Mouse (Mus musculus) MEL (cell line): ENCODE measurements around the gene Dnmt3l. TPM values are rescaled to one million over a fixed set of nuclear protein-coding genes. Genes with fewer than 3 reads are reported as not detected.

ENCODE experiments used
- DNase-seq: peaks from one replicate; pipeline ENCODE4 v3.0.0; 2011; ENCODE audit warnings: low read depth, low spot score
- H3K27ac ChIP-seq: 2 replicates; pipeline ENCODE4 v1.5.1; 2012; ENCODE audit warnings: low read depth, mild to moderate bottlenecking, control low read depth, low read length, moderate library complexity; ENCODE audit not compliant: control insufficient read depth
- H3K27me3 ChIP-seq, 2 experiments: fragments of 150-350 bp in 1 of 2; sonication (generic) in 1 of 2; 2 replicates each; pipeline ENCODE4 v1.6.1; 2012; ENCODE audit warnings: low read length in 2 of 2, mild to moderate bottlenecking in 2 of 2, improper control_type of control experiment in 1 of 2, moderate library complexity in 1 of 2; ENCODE audit not compliant: insufficient read depth in 2 of 2, control insufficient read depth in 1 of 2
- H3K36me3 ChIP-seq, 2 experiments: 2 replicates each; pipeline ENCODE4 v1.6.1; 2012 to 2014; ENCODE audit warnings: low read length in 2 of 2, improper control_type of control experiment in 1 of 2, inconsistent platforms in 1 of 2, mild to moderate bottlenecking in 1 of 2; ENCODE audit not compliant: insufficient read depth in 2 of 2, control insufficient read depth in 1 of 2
- H3K4me1 ChIP-seq, 2 experiments: fragments of 150-350 bp in 1 of 2; sonication (generic) in 1 of 2; 2 replicates each; pipeline ENCODE4 v1.6.1; 2012; ENCODE audit warnings: low read length in 2 of 2, improper control_type of control experiment in 1 of 2, mild to moderate bottlenecking in 1 of 2; ENCODE audit not compliant: insufficient read depth in 2 of 2, control insufficient read depth in 1 of 2
- H3K4me3 ChIP-seq, 2 experiments: fragments of 150-350 bp in 1 of 2; sonication (generic) in 1 of 2; 2 replicates each; pipeline ENCODE4 v1.5.1; 2012; ENCODE audit warnings: low read depth in 2 of 2, low read length in 2 of 2, mild to moderate bottlenecking in 2 of 2, moderate library complexity in 2 of 2, control low read depth in 1 of 2, improper control_type of control experiment in 1 of 2; ENCODE audit not compliant: control insufficient read depth in 1 of 2, insufficient read depth in 1 of 2
- H3K79me2 ChIP-seq: 2 replicates; pipeline ENCODE4 v1.6.1; 2012; ENCODE audit warnings: mild to moderate bottlenecking, low read length, moderate library complexity; ENCODE audit not compliant: control insufficient read depth, poor library complexity, insufficient read depth
- H3K9ac ChIP-seq: 2 replicates; pipeline ENCODE4 v1.6.1; 2012; ENCODE audit warnings: low read depth, mild to moderate bottlenecking, control low read depth, low read length, moderate library complexity; ENCODE audit not compliant: control insufficient read depth, poor library complexity, severe bottlenecking
- H3K9me3 ChIP-seq: fragments of 150-350 bp; sonication (generic); replicated peaks from 2 replicates; pipeline ENCODE4 v1.6.1; 2012; ENCODE audit warnings: mild to moderate bottlenecking, low read length, improper control_type of control experiment, moderate library complexity; ENCODE audit not compliant: insufficient read depth
- CHD1 ChIP-seq: IDR thresholded peaks from 2 replicates; pipeline ENCODE4 v1.6.1; 2012; ENCODE audit warnings: low read depth, mild to moderate bottlenecking, inconsistent platforms, low read length, improper control_type of control experiment
- CTCF ChIP-seq, 3 experiments: IDR thresholded peaks in 2 of 3; conservative IDR thresholded peaks in 1 of 3; 2 replicates each; pipeline ENCODE4 v1.5.1; 2011 to 2012; ENCODE audit warnings: low read length in 3 of 3, low read depth in 2 of 3, mild to moderate bottlenecking in 2 of 3, improper control_type of control experiment in 1 of 3, inconsistent platforms in 1 of 3, mixed read lengths in 1 of 3, moderate library complexity in 1 of 3; ENCODE audit not compliant: control insufficient read depth in 1 of 3, insufficient read depth in 1 of 3, poor library complexity in 1 of 3, severe bottlenecking in 1 of 3
- E2F4 ChIP-seq: IDR thresholded peaks from 2 replicates; pipeline ENCODE4 v1.6.1; 2011; ENCODE audit warnings: low read depth, low read length, improper control_type of control experiment, borderline replicate concordance
- ELF1 ChIP-seq: IDR thresholded peaks from 2 replicates; pipeline ENCODE4 v1.6.1; 2014; ENCODE audit warnings: low read depth, mild to moderate bottlenecking, inconsistent platforms, low read length, improper control_type of control experiment, moderate library complexity
- ETS1 ChIP-seq: IDR thresholded peaks from 2 replicates; pipeline ENCODE4 v1.6.1; 2012; ENCODE audit warnings: low read depth, mild to moderate bottlenecking, inconsistent platforms, low read length, improper control_type of control experiment, moderate library complexity
- GABPA ChIP-seq: IDR thresholded peaks from 2 replicates; pipeline ENCODE4 v1.6.1; 2012; ENCODE audit warnings: low read depth, mild to moderate bottlenecking, inconsistent platforms, low read length, improper control_type of control experiment, moderate library complexity
- GATA1 ChIP-seq: IDR thresholded peaks from 2 replicates; pipeline ENCODE4 v1.6.1; 2011; ENCODE audit warnings: low read depth, low read length, improper control_type of control experiment
- HCFC1 ChIP-seq: IDR thresholded peaks from 2 replicates; pipeline ENCODE4 v1.6.1; 2012; ENCODE audit warnings: low read depth, mild to moderate bottlenecking, inconsistent platforms, low read length, improper control_type of control experiment, moderate library complexity
- JUND ChIP-seq: IDR thresholded peaks from 2 replicates; pipeline ENCODE4 v1.6.1; 2011; ENCODE audit warnings: low read depth, mild to moderate bottlenecking, improper control_type of control experiment, low read length
- MAFK ChIP-seq: IDR thresholded peaks from 2 replicates; pipeline ENCODE4 v1.6.1; 2011; ENCODE audit warnings: low read depth, mild to moderate bottlenecking, low read length, improper control_type of control experiment, borderline replicate concordance
- MAX ChIP-seq: IDR thresholded peaks from 2 replicates; pipeline ENCODE4 v1.6.1; 2011; ENCODE audit warnings: low read length, improper control_type of control experiment
- MAZ ChIP-seq: IDR thresholded peaks from 2 replicates; pipeline ENCODE4 v1.6.1; 2012; ENCODE audit warnings: low read depth, mild to moderate bottlenecking, inconsistent platforms, low read length, improper control_type of control experiment
- MEF2A ChIP-seq: IDR thresholded peaks from 2 replicates; pipeline ENCODE4 v1.6.1; 2014; ENCODE audit warnings: low read depth, mild to moderate bottlenecking, inconsistent platforms, low read length, improper control_type of control experiment; ENCODE audit not compliant: poor library complexity, insufficient replicate concordance, severe bottlenecking; ENCODE audit errors: extremely low read depth
- MYB ChIP-seq: IDR thresholded peaks from 2 replicates; pipeline ENCODE4 v1.6.1; 2011; ENCODE audit warnings: mild to moderate bottlenecking, low read depth, low read length, improper control_type of control experiment
- MYC ChIP-seq: IDR thresholded peaks from 2 replicates; pipeline ENCODE4 v1.6.1; 2011; ENCODE audit warnings: low read depth, mild to moderate bottlenecking, low read length, improper control_type of control experiment, moderate library complexity
- NRF1 ChIP-seq: IDR thresholded peaks from 2 replicates; pipeline ENCODE4 v1.6.1; 2014; ENCODE audit warnings: low read depth, mild to moderate bottlenecking, inconsistent platforms, low read length, improper control_type of control experiment, moderate library complexity; ENCODE audit not compliant: poor library complexity, insufficient read depth, severe bottlenecking
- POLR2A ChIP-seq, 2 experiments: IDR thresholded peaks; 2 replicates each; pipeline ENCODE4 v1.6.1; 2011 to 2012; ENCODE audit warnings: low read length in 2 of 2, mild to moderate bottlenecking in 2 of 2, control low read depth in 1 of 2, improper control_type of control experiment in 1 of 2, low read depth in 1 of 2, moderate library complexity in 1 of 2; ENCODE audit not compliant: control insufficient read depth in 1 of 2, insufficient read depth in 1 of 2, poor library complexity in 1 of 2
- POLR2AphosphoS2 ChIP-seq: IDR thresholded peaks from 2 replicates; pipeline ENCODE4 v1.6.1; 2011; ENCODE audit warnings: low read length, improper control_type of control experiment
- POLR2AphosphoS5 ChIP-seq: IDR thresholded peaks from 2 replicates; pipeline ENCODE4 v1.6.1; 2012; ENCODE audit warnings: low read depth, borderline replicate concordance, mild to moderate bottlenecking, inconsistent platforms, low read length, moderate library complexity, mixed read lengths
- RCOR1 ChIP-seq: IDR thresholded peaks from 2 replicates; pipeline ENCODE4 v1.6.1; 2012; ENCODE audit warnings: low read depth, mild to moderate bottlenecking, inconsistent platforms, low read length, improper control_type of control experiment
- SIN3A ChIP-seq: IDR thresholded peaks from 2 replicates; pipeline ENCODE4 v1.6.1; 2012; ENCODE audit warnings: low read length, improper control_type of control experiment, inconsistent platforms
- SMC3 ChIP-seq: IDR thresholded peaks from 2 replicates; pipeline ENCODE4 v1.6.1; 2011; ENCODE audit warnings: low read depth, low read length, improper control_type of control experiment
- TAL1 ChIP-seq: IDR thresholded peaks from 2 replicates; pipeline ENCODE4 v1.6.1; 2012; ENCODE audit warnings: mild to moderate bottlenecking, inconsistent platforms, low read length, moderate library complexity, mixed read lengths
- TCF12 ChIP-seq: IDR thresholded peaks from 2 replicates; pipeline ENCODE4 v1.6.1; 2014; ENCODE audit warnings: low read depth, mild to moderate bottlenecking, inconsistent platforms, low read length, improper control_type of control experiment, moderate library complexity
- USF1 ChIP-seq: IDR thresholded peaks from 2 replicates; pipeline ENCODE4 v1.6.1; 2014; ENCODE audit warnings: low read depth, mild to moderate bottlenecking, inconsistent platforms, low read length, improper control_type of control experiment, moderate library complexity
- USF2 ChIP-seq, 2 experiments: IDR thresholded peaks; 2 replicates each; pipeline ENCODE4 v1.6.1; 2011 to 2012; ENCODE audit warnings: improper control_type of control experiment in 2 of 2, low read length in 2 of 2, borderline replicate concordance in 1 of 2, inconsistent platforms in 1 of 2, low read depth in 1 of 2, mild to moderate bottlenecking in 1 of 2; ENCODE audit not compliant: insufficient read depth in 1 of 2
- ZC3H11A ChIP-seq: IDR thresholded peaks from 2 replicates; pipeline ENCODE4 v1.6.1; 2012; ENCODE audit warnings: low read depth, mild to moderate bottlenecking, inconsistent platforms, low read length, improper control_type of control experiment
- ZMIZ1 ChIP-seq: IDR thresholded peaks from 2 replicates; pipeline ENCODE4 v1.6.1; 2012; ENCODE audit warnings: low read depth, mild to moderate bottlenecking, inconsistent platforms, low read length, improper control_type of control experiment, moderate library complexity
- ZNF384 ChIP-seq: IDR thresholded peaks from 2 replicates; pipeline ENCODE4 v1.6.1; 2012; ENCODE audit warnings: low read depth, mild to moderate bottlenecking, inconsistent platforms, low read length, improper control_type of control experiment
- polyA plus RNA-seq, 2 experiments: library from polyadenylated mRNA; stranded (reverse) in 1 of 2; unstranded in 1 of 2; fragments of >175 nt in 1 of 2; fragments of >200 nt in 1 of 2; gene quantifications; 2 replicates each; pipeline versions ENCODE4 v1.2.1 to v1.2.4; 2012; ENCODE audit warnings: low replicate concordance in 2 of 2, low read depth in 1 of 2; ENCODE audit not compliant: insufficient read length in 2 of 2, insufficient read depth in 1 of 2, missing spikeins in 1 of 2
- total RNA-seq: library from RNA; depleted of rRNA; stranded (reverse); fragments of 300-350 nt; gene quantifications from 2 replicates; pipeline ENCODE4 v1.2.3, GENCODE M21; 2012

Gene Dnmt3l
- total and polyA plus RNA-seq, 3 experiments = not detected

GRCm38 (mm10) chr10:78044531-78044930, 2.8 kb downstream of the Dnmt3l start:
- DNase-seq = no peak
- no peak overlapping the region for H3K4me3 ChIP-seq
- no peaks in the 10 kb centered on the region for H3K9me3 ChIP-seq
- peaks cover 0 to 5% of the 10 kb centered on the region in 2 experiments for H3K27me3 ChIP-seq
- no peak overlapping the region for H3K27ac ChIP-seq
- H3K79me2 ChIP-seq = no peaks in the 10 kb centered on the region
- H3K4me1 ChIP-seq = no peaks in the 10 kb centered on the region
- H3K9ac ChIP-seq = no peak overlapping the region
- no peak for TF ChIP-seq USF2 (IDR thresholded peaks at IDR 0.05; ENCODE audit: borderline replicate concordance in 1 of 2, insufficient read depth in 1 of 2, low read depth in 1 of 2, low read length in 2 of 2)
- no peak for TF ChIP-seq GATA1
- TF ChIP-seq JUND = no peak
- TF ChIP-seq MYB = no peak
- TF ChIP-seq MAX = no peak
- no peak for TF ChIP-seq POLR2A (IDR thresholded peaks at IDR 0.05; ENCODE audit: control insufficient read depth in 1 of 2, insufficient read depth in 1 of 2, low read depth in 1 of 2, low read length in 2 of 2, poor library complexity in 1 of 2)
- TF ChIP-seq MEF2A = no peak
- TF ChIP-seq SMC3 = no peak
- TF ChIP-seq TCF12 = no peak
- no peak for TF ChIP-seq GABPA
- TF ChIP-seq MYC = no peak
- no peak for TF ChIP-seq NRF1
- TF ChIP-seq MAZ = no peak
- TF ChIP-seq MAFK = no peak
- no peak for TF ChIP-seq USF1
- no peak for TF ChIP-seq E2F4
- no peak for TF ChIP-seq ETS1
- H3K36me3 ChIP-seq = no peaks in the 10 kb centered on the region

GRCm38 (mm10) chr10:78046388-78046787, 4.6 kb downstream of the Dnmt3l start:
- Histone ChIP-seq H3K4me1 (no peaks in the 10 kb centered on the region), H3K27me3 (peaks cover 0 to 10% of the 10 kb centered on the region in 2 experiments), H3K9ac (no peak overlapping the region), H3K79me2 (no peaks in the 10 kb centered on the region), H3K36me3 (no peaks in the 10 kb centered on the region), H3K27ac (no peak overlapping the region), H3K4me3 (no peak overlapping the region), H3K9me3 (no peaks in the 10 kb centered on the region)
- no peak for TF ChIP-seq POLR2AphosphoS5
- no peak for TF ChIP-seq USF1
- no peak for TF ChIP-seq SIN3A
- no peak for TF ChIP-seq POLR2AphosphoS2
- no peak for TF ChIP-seq ZMIZ1
- TF ChIP-seq MYC = no peak
- TF ChIP-seq ELF1 = no peak
- TF ChIP-seq ZC3H11A = no peak
- no peak for TF ChIP-seq MAX
- no peak for TF ChIP-seq MAFK
- no peak for TF ChIP-seq CTCF (IDR thresholded peaks at IDR 0.05 in 2 of 3, conservative IDR thresholded peaks at IDR 0.05 in 1 of 3; ENCODE audit: control insufficient read depth in 1 of 3, insufficient read depth in 1 of 3, low read depth in 2 of 3, low read length in 3 of 3, poor library complexity in 1 of 3, severe bottlenecking in 1 of 3)
- TF ChIP-seq HCFC1 = no peak
- no peak for TF ChIP-seq TAL1
- no peak for TF ChIP-seq CHD1
- no peak for TF ChIP-seq ZNF384
- no peak for TF ChIP-seq RCOR1
- no peak for TF ChIP-seq ETS1
- no peak for TF ChIP-seq MEF2A
- TF ChIP-seq MYB = no peak
- no peak for DNase-seq
